Mouse (Mus musculus) hindbrain, embryonic 10.5 days (tissue): ENCODE results near the gene Pim1. TPM values are rescaled to one million over a fixed set of nuclear protein-coding genes. Genes with fewer than 3 reads are reported as not detected.
A peak's percentile ranks its signal among the peaks of the same experiment; 100 is the strongest.

ENCODE experiments used
- DNase-seq: peaks from one replicate; pipeline ENCODE4 v3.0.0-alpha.2; 2017; ENCODE audit warnings: low spot score
- H3K27ac ChIP-seq: fragments of 300-500 bp; sonication (generic); 2 replicates; pipeline ENCODE4 v1.5.1; 2016; ENCODE audit warnings: mild to moderate bottlenecking, moderate library complexity
- H3K27me3 ChIP-seq: fragments of 300-500 bp; sonication (generic); 2 replicates; pipeline ENCODE4 v1.6.1; 2016; ENCODE audit warnings: mild to moderate bottlenecking; ENCODE audit not compliant: poor library complexity, insufficient read depth, severe bottlenecking
- H3K36me3 ChIP-seq: fragments of 300-500 bp; sonication (generic); 2 replicates; pipeline ENCODE4 v1.6.1; 2016; ENCODE audit warnings: mild to moderate bottlenecking, moderate library complexity
- H3K4me1 ChIP-seq: fragments of 300-500 bp; sonication (generic); replicated peaks from 2 replicates; pipeline ENCODE4 v1.6.1; 2016; ENCODE audit warnings: mild to moderate bottlenecking
- H3K4me3 ChIP-seq: fragments of 300-500 bp; sonication (generic); 2 replicates; pipeline ENCODE4 v1.5.1; 2016; ENCODE audit warnings: mild to moderate bottlenecking, moderate library complexity
- H3K9me3 ChIP-seq: fragments of 300-500 bp; sonication (generic); 2 replicates; pipeline ENCODE4 v1.6.1; 2016; ENCODE audit warnings: mild to moderate bottlenecking, moderate library complexity
- WGBS: fragments of 180-500 bp; shearing (Covaris S2); methylation state at CpG from one replicate; pipeline ENCODE4 v1.1.7; 2016; 5-methylcytosine and 5-hydroxymethylcytosine counted together
- polyA plus RNA-seq: library from polyadenylated mRNA; unstranded; fragments of >200 nt; fragmentation: Nextera tagmentation; extraction: Ambion mirVana; gene quantifications from 2 replicates; pipeline ENCODE4 v1.2.1, GENCODE M21; 2016

Gene Pim1
- polyA plus RNA-seq, 1 experiment from 2014 or later = 25.0 TPM

GRCm38 (mm10) chr17:29456476-29456875 is 34.1 kb upstream of the Pim1 start:
- DNase-seq = no peak
- Histone ChIP-seq H3K4me1 (peaks cover 54% of the 10 kb centered on the region), H3K27ac (peak overlapping the region; percentile 47; the same call in 1 of the 2 replicates), H3K9me3 (peaks cover 10% of the 10 kb centered on the region), H3K27me3 (peaks cover 3% of the 10 kb centered on the region; the same call in 1 of the 2 replicates), H3K4me3 (no peak overlapping the region), H3K36me3 (no peaks in the 10 kb centered on the region)
- 97% methylated on average over 4 of the region's 4 CpGs for WGBS

GRCm38 (mm10) chr17:29456926-29457325 is 33.6 kb upstream of the Pim1 start:
- peak overlapping the region; percentile 90 for H3K27ac ChIP-seq
- H3K9me3 ChIP-seq = peaks cover 8% of the 10 kb centered on the region
- H3K4me1 ChIP-seq = peaks cover 51% of the 10 kb centered on the region
- no peaks in the 10 kb centered on the region for H3K36me3 ChIP-seq
- H3K27me3 ChIP-seq = peaks cover 5% of the 10 kb centered on the region; the same call in 1 of the 2 replicates
- no peak overlapping the region for H3K4me3 ChIP-seq
- WGBS = 73% methylated on average over 2 of the region's 2 CpGs
- DNase-seq = no peak

GRCm38 (mm10) chr17:29457795-29458560 is 32.6 kb upstream of the Pim1 start:
- H3K27me3 ChIP-seq = peaks cover 5% of the 10 kb centered on the region; the same call in 1 of the 2 replicates
- H3K4me1 ChIP-seq = peaks cover 58% of the 10 kb centered on the region
- no peaks in the 10 kb centered on the region for H3K36me3 ChIP-seq
- DNase-seq = no peak
- WGBS = 24% methylated on average over 11 of the region's 11 CpGs
- H3K27ac ChIP-seq = peak overlapping the region; percentile 90
- H3K4me3 ChIP-seq = no peak overlapping the region
- H3K9me3 ChIP-seq = 0 out of 2 replicates have a peak, but pooled peaks cover 2% of the 10 kb centered on the region

- H3K4me3 ChIP-seq = peak overlapping the region; percentile 51
- DNase-seq = peak; percentile 64
- H3K4me1 ChIP-seq = peaks cover 74% of the 10 kb centered on the region
- H3K9me3 ChIP-seq = no peaks in the 10 kb centered on the region
- peak overlapping the region; percentile 90 for H3K27ac ChIP-seq
- 3% methylated on average over 24 of the region's 24 CpGs for WGBS
- H3K36me3 ChIP-seq = no peaks in the 10 kb centered on the region
- peaks cover 5% of the 10 kb centered on the region; the same call in 1 of the 2 replicates for H3K27me3 ChIP-seq
Observed at GRCm38 (mm10) chr17:29459321-29460118, 31.0 kb upstream of the Pim1 start.

GRCm38 (mm10) chr17:29460119-29460505 is 30.4 kb upstream of the Pim1 start:
- peaks cover 79% of the 10 kb centered on the region for H3K4me1 ChIP-seq

GRCm38 (mm10) chr17:29463627-29464026 is 26.9 kb upstream of the Pim1 start:
- Histone ChIP-seq H3K27me3 (peaks cover 12% of the 10 kb centered on the region; the same call in 1 of the 2 replicates), H3K9me3 (no peaks in the 10 kb centered on the region), H3K36me3 (no peaks in the 10 kb centered on the region), H3K27ac (peak overlapping the region; percentile 92), H3K4me3 (peak overlapping the region; percentile 52), H3K4me1 (peaks cover 86% of the 10 kb centered on the region)
- WGBS = under 1% methylated on average over 13 of the region's 13 CpGs
- DNase-seq = no peak

More at GRCm38 (mm10) chr17:29460119-29460505, 30.4 kb upstream of the Pim1 start:
- H3K27ac ChIP-seq = peak overlapping the region; percentile 90
- 29% methylated on average over 5 of the region's 5 CpGs for WGBS
- no peak for DNase-seq
- no peaks in the 10 kb centered on the region for H3K9me3 ChIP-seq
- H3K27me3 ChIP-seq = peaks cover 5% of the 10 kb centered on the region; the same call in 1 of the 2 replicates
- peak overlapping the region; percentile 51 for H3K4me3 ChIP-seq
- no peaks in the 10 kb centered on the region for H3K36me3 ChIP-seq

GRCm38 (mm10) chr17:29464068-29464467 is 26.5 kb upstream of the Pim1 start:
- peak overlapping the region; percentile 52 for H3K4me3 ChIP-seq
- peaks cover 16% of the 10 kb centered on the region; the same call in 1 of the 2 replicates for H3K27me3 ChIP-seq
- H3K4me1 ChIP-seq = peaks cover 81% of the 10 kb centered on the region
- peak; percentile 90 for DNase-seq
- H3K36me3 ChIP-seq = no peaks in the 10 kb centered on the region
- H3K9me3 ChIP-seq = no peaks in the 10 kb centered on the region
- H3K27ac ChIP-seq = peak overlapping the region; percentile 92
- 0% methylated on average over 14 of the region's 14 CpGs for WGBS

- peaks cover 76% of the 10 kb centered on the region for H3K4me1 ChIP-seq
- H3K27me3 ChIP-seq = peaks cover 17% of the 10 kb centered on the region; the same call in 1 of the 2 replicates
- no peaks in the 10 kb centered on the region for H3K9me3 ChIP-seq
- DNase-seq = peak; percentile 42
- H3K27ac ChIP-seq = peak overlapping the region; percentile 92
- H3K36me3 ChIP-seq = no peaks in the 10 kb centered on the region
- peak overlapping the region; percentile 52 for H3K4me3 ChIP-seq
- WGBS = 7% methylated on average over 17 of the region's 17 CpGs
Observed at GRCm38 (mm10) chr17:29464519-29465140, 25.9 kb upstream of the Pim1 start.

GRCm38 (mm10) chr17:29465405-29466010 is 25.0 kb upstream of the Pim1 start:
- H3K4me3 ChIP-seq = no peak overlapping the region
- 11% methylated on average over 9 of the region's 9 CpGs for WGBS
- H3K27me3 ChIP-seq = peaks cover 17% of the 10 kb centered on the region; the same call in 1 of the 2 replicates
- H3K9me3 ChIP-seq = no peaks in the 10 kb centered on the region
- no peaks in the 10 kb centered on the region for H3K36me3 ChIP-seq
- H3K4me1 ChIP-seq = peaks cover 67% of the 10 kb centered on the region
- H3K27ac ChIP-seq = peak overlapping the region; percentile 92
- no peak for DNase-seq

- Histone ChIP-seq H3K27ac (peak overlapping the region; percentile 50; the same call in 1 of the 2 replicates), H3K4me1 (peaks cover 61% of the 10 kb centered on the region)
Observed at GRCm38 (mm10) chr17:29467030-29467429, 23.5 kb upstream of the Pim1 start.

GRCm38 (mm10) chr17:29473466-29473865 is 17.1 kb upstream of the Pim1 start:
- Histone ChIP-seq H3K4me1 (peaks cover under 1% of the 10 kb centered on the region; the same call in 1 of the 2 replicates), H3K27me3 (peaks cover 5% of the 10 kb centered on the region; the same call in 1 of the 2 replicates), H3K27ac (no peak overlapping the region), H3K9me3 (0 out of 2 replicates have a peak, but pooled peaks cover 6% of the 10 kb centered on the region), H3K36me3 (no peaks in the 10 kb centered on the region), H3K4me3 (no peak overlapping the region)
- 96% methylated on average over 10 of the region's 10 CpGs for WGBS
- DNase-seq = no peak

More at GRCm38 (mm10) chr17:29467030-29467429, 23.5 kb upstream of the Pim1 start:
- peaks cover 12% of the 10 kb centered on the region; the same call in 1 of the 2 replicates for H3K27me3 ChIP-seq
- 0 out of 2 replicates have a peak, but pooled peaks cover 3% of the 10 kb centered on the region for H3K9me3 ChIP-seq
- 20% methylated on average over 11 of the region's 11 CpGs for WGBS
- DNase-seq = no peak
- H3K36me3 ChIP-seq = no peaks in the 10 kb centered on the region
- peak overlapping the region; percentile 40; the same call in 1 of the 2 replicates for H3K4me3 ChIP-seq

- Histone ChIP-seq H3K27me3 (peaks cover 1% of the 10 kb centered on the region; the same call in 1 of the 2 replicates), H3K36me3 (no peaks in the 10 kb centered on the region), H3K4me1 (no peaks in the 10 kb centered on the region; the same call in 1 of the 2 replicates), H3K27ac (no peak overlapping the region), H3K4me3 (no peak overlapping the region), H3K9me3 (0 out of 2 replicates have a peak, but pooled peaks cover 6% of the 10 kb centered on the region)
- no peak for DNase-seq
- WGBS = 79% methylated on average over 2 of the region's 2 CpGs
Observed at GRCm38 (mm10) chr17:29474036-29474435, 16.5 kb upstream of the Pim1 start.
